Mouse (Mus musculus) erythroblast, adult 5-6 weeks (primary cell): ENCODE measurements around the gene Foxj3. TPM values are rescaled to one million over a fixed set of nuclear protein-coding genes. Genes with fewer than 3 reads are reported as not detected.

Experiments used
- ATAC-seq: replicated peaks from 2 replicates; pipeline ENCODE4 v1.8.0; 2016; ENCODE audit warnings: moderate number of reproducible peaks, mild to moderate bottlenecking, moderate TSS enrichment, inconsistent platforms; ENCODE audit not compliant: poor library complexity, low FRiP score, severe bottlenecking
- total RNA-seq, 2 experiments: library from RNA; stranded (forward) in 1 of 2; stranded (reverse) in 1 of 2; fragments of 150-400 nt in 1 of 2; fragments of 200-764, 138-1000 nt in 1 of 2; gene quantifications; 2 replicates each; pipeline versions ENCODE4 v1.2.3 to v1.2.4; 2015 to 2017; ENCODE audit warnings: low replicate concordance in 2 of 2

Gene Foxj3
- total RNA-seq, 2 experiments from 2014 or later = 15.9 to 16.1 TPM

DNA sequence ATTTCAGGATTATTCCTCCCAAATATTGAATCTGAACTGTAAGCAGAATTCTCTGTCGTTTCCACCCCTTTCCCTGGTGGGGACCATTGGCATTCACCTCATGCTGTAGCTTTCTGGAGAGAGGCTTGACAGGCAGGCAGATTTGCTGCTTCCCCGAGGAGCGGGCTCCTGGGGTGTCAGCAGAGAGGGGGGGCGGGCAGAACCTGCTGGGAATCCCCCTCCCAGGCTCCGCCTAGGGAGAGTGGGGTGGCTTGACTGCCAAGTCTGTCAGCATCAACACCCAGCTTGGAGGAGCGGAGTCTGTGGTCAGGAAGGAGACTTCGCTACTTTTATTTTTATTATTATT is 133.4 kb downstream of the Foxj3 start:
- ATAC-seq = no peak

DNA sequence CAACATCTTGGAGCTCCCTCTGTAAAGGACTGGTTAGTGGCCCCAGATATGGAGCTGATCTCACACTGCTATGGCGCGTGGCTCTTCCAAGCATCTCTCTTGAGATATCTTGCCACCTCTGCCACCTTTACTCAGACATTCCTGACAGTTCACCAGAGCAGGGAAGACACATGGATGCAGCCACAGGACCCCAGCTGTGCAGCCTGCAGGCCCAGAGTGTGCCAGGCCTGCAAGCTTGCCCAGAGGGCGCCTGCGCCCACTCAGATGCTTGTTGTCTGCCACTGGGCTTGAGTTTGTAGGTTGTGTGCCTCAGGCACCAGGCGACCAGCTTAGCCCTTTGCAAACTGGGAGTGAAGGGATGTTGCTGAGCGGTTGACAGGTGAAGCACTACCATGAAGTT is 133.9 kb downstream of the Foxj3 start:
- ATAC-seq = no peak

DNA sequence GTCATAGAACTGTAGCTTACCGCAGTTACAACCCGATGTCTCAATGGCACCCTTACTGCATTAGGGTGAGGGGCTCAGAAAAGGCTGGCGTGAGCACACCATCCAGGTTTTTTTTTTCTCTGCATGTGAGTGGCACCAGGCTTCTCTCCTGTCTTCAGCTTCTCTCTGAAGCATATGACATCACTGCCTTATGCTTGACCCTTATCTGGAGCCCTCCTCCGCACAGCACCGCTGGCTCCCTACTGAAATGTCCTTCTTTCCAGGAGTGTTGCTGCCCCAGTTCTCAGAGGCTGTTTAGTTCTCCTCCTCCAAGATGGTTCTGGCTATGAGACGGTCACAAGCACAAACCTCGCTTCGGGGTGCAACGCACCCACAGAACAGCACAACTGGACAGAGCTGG is 134.4 kb downstream of the Foxj3 start:
- ATAC-seq = no peak

DNA sequence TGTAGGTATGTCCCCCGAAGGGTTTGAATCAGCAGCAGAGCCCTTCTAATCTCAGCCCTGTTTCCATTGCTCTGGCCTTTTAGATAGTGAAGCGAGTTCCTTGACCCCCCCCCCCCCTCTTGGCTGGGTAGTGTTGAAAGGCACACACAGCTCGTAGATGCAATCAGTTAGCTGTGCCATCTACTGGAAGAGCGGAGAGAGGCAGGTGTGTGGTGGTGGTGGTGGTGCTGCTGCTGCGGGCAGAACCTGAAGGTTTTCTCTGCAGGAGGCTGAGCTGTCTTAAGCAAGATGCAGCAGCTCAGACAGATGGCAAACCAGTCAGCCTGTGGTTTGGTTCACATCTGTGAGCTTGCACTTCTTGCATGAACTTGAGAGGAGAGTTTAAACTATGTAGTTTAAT is 135.9 kb downstream of the Foxj3 start:
- no peak for ATAC-seq

Other genes with a start within 250 kb of the Foxj3 start
- gene Ybx1, start 242.4 kb upstream of the Foxj3 start, total RNA-seq (2015; ENCODE audit: low replicate concordance) = 270 and 329 TPM in 2 replicates
- 221 and 268 TPM in 2 replicates for gene Ybx1, start 242.4 kb upstream of the Foxj3 start, total RNA-seq (2017; ENCODE audit: low replicate concordance)
- 12.1 and 21.7 TPM in 2 replicates for gene Ppih, start 216.5 kb upstream of the Foxj3 start, total RNA-seq (2015; ENCODE audit: low replicate concordance)
- 32.9 and 35.6 TPM in 2 replicates for gene Ppih, start 216.5 kb upstream of the Foxj3 start, total RNA-seq (2017; ENCODE audit: low replicate concordance)
- gene Ccdc30, start 121.5 kb upstream of the Foxj3 start, total RNA-seq (2015; ENCODE audit: low replicate concordance) = not detected in 2 replicates
- gene Ccdc30, start 121.5 kb upstream of the Foxj3 start, total RNA-seq (2017; ENCODE audit: low replicate concordance) = not detected in 2 replicates
- gene Ppcs, start 114.6 kb upstream of the Foxj3 start, total RNA-seq (2015; ENCODE audit: low replicate concordance) = 4.2 and 8.1 TPM in 2 replicates
- 2.3 and 7.2 TPM in 2 replicates for gene Ppcs, start 114.6 kb upstream of the Foxj3 start, total RNA-seq (2017; ENCODE audit: low replicate concordance)
- gene Zmynd12, start 114.2 kb upstream of the Foxj3 start, total RNA-seq (2015; ENCODE audit: low replicate concordance) = 2.9 TPM in 1 of 2 replicates, not detected in the other
- 0.43 TPM in 1 of 2 replicates, not detected in the other for gene Zmynd12, start 114.2 kb upstream of the Foxj3 start, total RNA-seq (2017; ENCODE audit: low replicate concordance)
- gene Rimkla, start 44.4 kb upstream of the Foxj3 start, total RNA-seq (2015; ENCODE audit: low replicate concordance) = not detected in 2 replicates
- not detected in 2 replicates for gene Rimkla, start 44.4 kb upstream of the Foxj3 start, total RNA-seq (2017; ENCODE audit: low replicate concordance)
- not detected in 2 replicates for gene Frg2f1, start 2.5 kb downstream of the Foxj3 start, total RNA-seq (2015; ENCODE audit: low replicate concordance)
- gene Frg2f1, start 2.5 kb downstream of the Foxj3 start, total RNA-seq (2017; ENCODE audit: low replicate concordance) = not detected in 2 replicates
- not detected in 2 replicates for gene Guca2a, start 100.7 kb downstream of the Foxj3 start, total RNA-seq (2015; ENCODE audit: low replicate concordance)
- not detected in 2 replicates for gene Guca2a, start 100.7 kb downstream of the Foxj3 start, total RNA-seq (2017; ENCODE audit: low replicate concordance)
- gene Guca2b, start 122.0 kb downstream of the Foxj3 start, total RNA-seq (2015; ENCODE audit: low replicate concordance) = not detected in 2 replicates
- not detected in 2 replicates for gene Guca2b, start 122.0 kb downstream of the Foxj3 start, total RNA-seq (2017; ENCODE audit: low replicate concordance)
- gene Hivep3, start 196.8 kb downstream of the Foxj3 start, total RNA-seq (2015; ENCODE audit: low replicate concordance) = under 0.01 and 2.3 TPM in 2 replicates
- gene Hivep3, start 196.8 kb downstream of the Foxj3 start, total RNA-seq (2017; ENCODE audit: low replicate concordance) = 0.51 TPM in 1 of 2 replicates, not detected in the other